Mouse (Mus musculus) forebrain, embryonic 14.5 days (tissue): ENCODE measurements around the gene Nrp2. TPM values are rescaled to one million over a fixed set of nuclear protein-coding genes. Genes with fewer than 3 reads are reported as not detected.

ENCODE experiments used
- ATAC-seq: fragments of 200-750 bp; cut with Nextera tagmentation; 2 replicates; pipeline ENCODE4 v1.8.0; 2017; ENCODE audit warnings: mild to moderate bottlenecking, moderate library complexity
- DNase-seq: peaks from one replicate; pipeline ENCODE4 v3.0.0-alpha.2; 2015; ENCODE audit warnings: low spot score
- H3K27ac ChIP-seq: fragments of 300-500 bp; sonication (generic); 2 replicates; pipeline ENCODE4 v1.5.1; 2014; ENCODE audit warnings: low read depth, mild to moderate bottlenecking, control low read depth, low read length, moderate library complexity
- H3K27me3 ChIP-seq: fragments of 300-500 bp; sonication (generic); replicated peaks from 2 replicates; pipeline ENCODE4 v1.6.1; 2014; ENCODE audit warnings: low read length, control low read depth, mixed read lengths; ENCODE audit not compliant: control insufficient read depth, insufficient read depth
- H3K36me3 ChIP-seq: fragments of 300-500 bp; sonication (generic); 2 replicates; pipeline ENCODE4 v1.6.1; 2014; ENCODE audit warnings: low read length, control low read depth; ENCODE audit not compliant: control insufficient read depth, insufficient read depth
- H3K4me1 ChIP-seq: fragments of 300-500 bp; sonication (generic); 2 replicates; pipeline ENCODE4 v1.6.1; 2014; ENCODE audit warnings: antibody characterized with exemption, low read length, control low read depth; ENCODE audit not compliant: control insufficient read depth, insufficient read depth
- H3K4me2 ChIP-seq: fragments of 300-500 bp; sonication (generic); 2 replicates; pipeline ENCODE4 v1.6.1; 2014; ENCODE audit warnings: mild to moderate bottlenecking, control low read depth, low read length
- H3K4me3 ChIP-seq: fragments of 300-500 bp; sonication (generic); 2 replicates; pipeline ENCODE4 v1.5.1; 2014; ENCODE audit warnings: low read depth, low read length, control low read depth
- H3K9ac ChIP-seq: fragments of 300-500 bp; sonication (generic); 2 replicates; pipeline ENCODE4 v1.6.1; 2014; ENCODE audit warnings: mild to moderate bottlenecking, low read length, control low read depth, moderate library complexity
- H3K9me3 ChIP-seq: fragments of 300-500 bp; sonication (generic); replicated peaks from 2 replicates; pipeline ENCODE4 v1.6.1; 2016; ENCODE audit warnings: low read length, control low read depth, mixed read lengths; ENCODE audit not compliant: control insufficient read depth
- WGBS: fragments of 180-500 bp; shearing (Covaris S2); extraction: QIAGEN DNeasy Blood & Tissue Kit; methylation state at CpG from one replicate; pipeline ENCODE4 v1.1.7; 2014; 5-methylcytosine and 5-hydroxymethylcytosine counted together
- polyA plus RNA-seq: library from polyadenylated mRNA; unstranded; fragments of >200 nt; fragmentation: Nextera tagmentation; extraction: Ambion mirVana; gene quantifications from 2 replicates; pipeline ENCODE4 v1.2.1, GENCODE M21; 2014

The Nrp2 gene
- polyA plus RNA-seq, 1 experiment from 2014 or later = 16.3 TPM

- Histone ChIP-seq H3K4me1 (no peaks in the 10 kb centered on the region), H3K9ac (no peak overlapping the region), H3K27ac (no peak overlapping the region), H3K36me3 (peaks cover 4% of the 10 kb centered on the region; the same call in 1 of the 2 replicates), H3K27me3 (no peaks in the 10 kb centered on the region), H3K4me2 (no peak overlapping the region), H3K9me3 (no peaks in the 10 kb centered on the region), H3K4me3 (no peak overlapping the region)
- ATAC-seq (no peak), DNase-seq (peak; percentile 22)
- 80% methylated on average over 3 of the region's 3 CpGs for WGBS
Measured at GRCm38 (mm10) chr1:62820170-62820569, 117.1 kb downstream of the Nrp2 start.

GRCm38 (mm10) chr1:62821509-62822398 lies 118.7 kb downstream of the Nrp2 start:
- peaks cover 4% of the 10 kb centered on the region; the same call in 1 of the 2 replicates for H3K36me3 ChIP-seq
- DNase-seq (no peak), ATAC-seq (no peak)
- no peaks in the 10 kb centered on the region for H3K4me1 ChIP-seq
- H3K4me2 ChIP-seq = no peak overlapping the region
- no peak overlapping the region for H3K9ac ChIP-seq
- no peak overlapping the region for H3K27ac ChIP-seq
- H3K9me3 ChIP-seq = no peaks in the 10 kb centered on the region
- no peak overlapping the region for H3K4me3 ChIP-seq
- H3K27me3 ChIP-seq = no peaks in the 10 kb centered on the region
- 68% methylated on average over 10 of the region's 10 CpGs for WGBS

GRCm38 (mm10) chr1:62823549-62824195 lies 120.6 kb downstream of the Nrp2 start:
- no peak overlapping the region for H3K4me2 ChIP-seq
- no peak overlapping the region for H3K4me3 ChIP-seq
- no peak overlapping the region for H3K9ac ChIP-seq
- no peaks in the 10 kb centered on the region for H3K9me3 ChIP-seq
- DNase-seq (no peak), ATAC-seq (no peak)
- peaks cover 4% of the 10 kb centered on the region; the same call in 1 of the 2 replicates for H3K36me3 ChIP-seq
- H3K4me1 ChIP-seq = no peaks in the 10 kb centered on the region
- no peak overlapping the region for H3K27ac ChIP-seq
- H3K27me3 ChIP-seq = no peaks in the 10 kb centered on the region
- 87% methylated on average over 6 of the region's 6 CpGs for WGBS

GRCm38 (mm10) chr1:62825822-62826765 lies 123.0 kb downstream of the Nrp2 start:
- H3K27me3 ChIP-seq = no peaks in the 10 kb centered on the region
- no peak overlapping the region for H3K27ac ChIP-seq
- no peaks in the 10 kb centered on the region for H3K9me3 ChIP-seq
- H3K4me3 ChIP-seq = no peak overlapping the region
- WGBS = 88% methylated on average over 17 of the region's 17 CpGs
- H3K9ac ChIP-seq = no peak overlapping the region
- no peak overlapping the region for H3K4me2 ChIP-seq
- no peak for ATAC-seq
- no peak for DNase-seq
- H3K36me3 ChIP-seq = no peaks in the 10 kb centered on the region
- no peaks in the 10 kb centered on the region for H3K4me1 ChIP-seq

- no peaks in the 10 kb centered on the region for H3K4me1 ChIP-seq
- no peak overlapping the region for H3K9ac ChIP-seq
- ATAC-seq (no peak), DNase-seq (no peak)
- no peaks in the 10 kb centered on the region for H3K36me3 ChIP-seq
- 71% methylated on average over 10 of the region's 10 CpGs for WGBS
- H3K27ac ChIP-seq = no peak overlapping the region
- no peaks in the 10 kb centered on the region for H3K9me3 ChIP-seq
- no peaks in the 10 kb centered on the region for H3K27me3 ChIP-seq
- H3K4me2 ChIP-seq = no peak overlapping the region
- no peak overlapping the region for H3K4me3 ChIP-seq
Measured at GRCm38 (mm10) chr1:62827316-62827715, 124.2 kb downstream of the Nrp2 start.

GRCm38 (mm10) chr1:62828156-62828555 lies 125.1 kb downstream of the Nrp2 start:
- Histone ChIP-seq H3K9me3 (no peaks in the 10 kb centered on the region), H3K4me1 (no peaks in the 10 kb centered on the region), H3K27me3 (no peaks in the 10 kb centered on the region), H3K27ac (no peak overlapping the region), H3K9ac (no peak overlapping the region), H3K4me3 (no peak overlapping the region), H3K36me3 (no peaks in the 10 kb centered on the region), H3K4me2 (no peak overlapping the region)
- 72% methylated on average over 4 of the region's 4 CpGs for WGBS
- DNase-seq (no peak), ATAC-seq (no peak)

GRCm38 (mm10) chr1:62829690-62830417 lies 126.8 kb downstream of the Nrp2 start:
- Histone ChIP-seq H3K27ac (no peak overlapping the region), H3K4me1 (no peaks in the 10 kb centered on the region), H3K27me3 (no peaks in the 10 kb centered on the region), H3K4me2 (no peak overlapping the region), H3K9me3 (0 out of 2 replicates have a peak, but pooled peaks cover 2% of the 10 kb centered on the region), H3K36me3 (no peaks in the 10 kb centered on the region), H3K4me3 (no peak overlapping the region), H3K9ac (no peak overlapping the region)
- no peak for ATAC-seq
- WGBS = 80% methylated on average over 4 of the region's 4 CpGs
- no peak for DNase-seq

GRCm38 (mm10) chr1:62830418-62830769 lies 127.3 kb downstream of the Nrp2 start:
- H3K36me3 ChIP-seq = no peaks in the 10 kb centered on the region
- no peak overlapping the region for H3K4me2 ChIP-seq
- WGBS = 77% methylated on average over 7 of the region's 7 CpGs
- no peak overlapping the region for H3K4me3 ChIP-seq
- H3K27me3 ChIP-seq = no peaks in the 10 kb centered on the region
- H3K9ac ChIP-seq = no peak overlapping the region
- ATAC-seq (no peak), DNase-seq (no peak)
- no peaks in the 10 kb centered on the region for H3K4me1 ChIP-seq
- H3K9me3 ChIP-seq = 0 out of 2 replicates have a peak, but pooled peaks cover 2% of the 10 kb centered on the region
- H3K27ac ChIP-seq = no peak overlapping the region
